Mouse (Mus musculus) embryonic facial prominence, embryonic 12.5 days (tissue): ENCODE results near the gene Edc3. TPM values are rescaled to one million over a fixed set of nuclear protein-coding genes. Genes with fewer than 3 reads are reported as not detected.
A peak's percentile ranks its signal among the peaks of the same experiment; 100 is the strongest.

Source experiments
- ATAC-seq: fragments of 200-750 bp; cut with Nextera tagmentation; 2 replicates; pipeline ENCODE4 v1.8.0; 2017; ENCODE audit not compliant: insufficient number of reproducible peaks, insufficient read depth, low FRiP score, low TSS enrichment
- H3K27ac ChIP-seq: fragments of 300-500 bp; sonication (generic); 2 replicates; pipeline ENCODE4 v1.5.1; 2016; ENCODE audit warnings: mild to moderate bottlenecking
- H3K27me3 ChIP-seq: fragments of 300-500 bp; sonication (generic); 2 replicates; pipeline ENCODE4 v1.6.1; 2016; ENCODE audit warnings: mild to moderate bottlenecking, moderate library complexity
- H3K36me3 ChIP-seq: fragments of 300-500 bp; sonication (generic); 2 replicates; pipeline ENCODE4 v1.6.1; 2016; ENCODE audit warnings: mild to moderate bottlenecking
- H3K4me1 ChIP-seq: fragments of 300-500 bp; sonication (generic); 2 replicates; pipeline ENCODE4 v1.6.1; 2016
- H3K4me2 ChIP-seq: fragments of 300-500 bp; sonication (generic); replicated peaks from 2 replicates; pipeline ENCODE4 v1.6.1; 2016; ENCODE audit warnings: mild to moderate bottlenecking, moderate library complexity
- H3K4me3 ChIP-seq: fragments of 300-500 bp; sonication (generic); 2 replicates; pipeline ENCODE4 v1.5.1; 2016; ENCODE audit warnings: mild to moderate bottlenecking
- H3K9ac ChIP-seq: fragments of 300-500 bp; sonication (generic); 2 replicates; pipeline ENCODE4 v1.6.1; 2016; ENCODE audit warnings: mild to moderate bottlenecking, moderate library complexity
- H3K9me3 ChIP-seq: fragments of 300-500 bp; sonication (generic); 2 replicates; pipeline ENCODE4 v1.6.1; 2016; ENCODE audit warnings: mild to moderate bottlenecking, moderate library complexity
- WGBS: fragments of 180-500 bp; shearing (Covaris S2); methylation state at CpG from one replicate; pipeline ENCODE4 v1.1.7; 2016; 5-methylcytosine and 5-hydroxymethylcytosine counted together
- polyA plus RNA-seq: library from polyadenylated mRNA; unstranded; fragments of >200 nt; fragmentation: Nextera tagmentation; extraction: Ambion mirVana; gene quantifications from 2 replicates; pipeline ENCODE4 v1.2.1, GENCODE M21; 2016

The Edc3 gene
- polyA plus RNA-seq, 1 experiment from 2014 or later, result 39.0 TPM

- no peak overlapping the region for H3K4me2 ChIP-seq
- no peak for ATAC-seq
- H3K27ac ChIP-seq, result no peak overlapping the region
- H3K4me3 ChIP-seq, result no peak overlapping the region
- H3K9me3 ChIP-seq, result no peaks in the 10 kb centered on the region
- 80% methylated on average over 3 of the region's 3 CpGs for WGBS
- H3K36me3 ChIP-seq, result peaks cover 72% of the 10 kb centered on the region
- no peaks in the 10 kb centered on the region for H3K27me3 ChIP-seq
- no peaks in the 10 kb centered on the region for H3K4me1 ChIP-seq
- no peak overlapping the region for H3K9ac ChIP-seq
Measured at GRCm38 (mm10) chr9:57744462-57745091, 36.2 kb downstream of the Edc3 start.

- no peaks in the 10 kb centered on the region for H3K9me3 ChIP-seq
- H3K27me3 ChIP-seq, result no peaks in the 10 kb centered on the region
- no peak overlapping the region for H3K4me2 ChIP-seq
- no peak overlapping the region for H3K4me3 ChIP-seq
- no peak for ATAC-seq
- H3K36me3 ChIP-seq, result peaks cover 74% of the 10 kb centered on the region
- H3K9ac ChIP-seq, result no peak overlapping the region
- WGBS, result 74% methylated on average over 1 of the region's 1 CpGs
- no peaks in the 10 kb centered on the region for H3K4me1 ChIP-seq
- H3K27ac ChIP-seq, result no peak overlapping the region
Measured at GRCm38 (mm10) chr9:57747067-57747466, 38.7 kb downstream of the Edc3 start.

DNA sequence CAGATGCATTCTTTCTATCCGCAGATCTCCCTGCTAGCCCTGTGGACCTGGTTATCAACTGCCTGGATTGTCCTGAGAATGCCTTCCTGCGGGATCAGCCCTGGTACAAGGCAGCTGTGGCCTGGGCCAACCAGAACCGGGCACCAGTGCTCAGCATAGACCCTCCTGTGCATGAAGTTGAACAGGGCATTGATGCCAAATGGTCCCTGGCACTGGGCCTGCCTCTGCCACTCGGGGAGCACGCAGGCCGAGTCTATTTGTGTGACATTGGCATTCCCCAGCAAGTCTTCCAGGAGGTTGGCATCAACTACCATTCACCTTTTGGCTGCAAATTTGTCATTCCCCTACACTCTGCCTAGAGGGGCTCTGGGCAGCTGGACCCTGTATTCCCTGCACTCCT is 39.8 kb downstream of the Edc3 start:
- ATAC-seq, result no peak
- Histone ChIP-seq H3K4me3 (no peak overlapping the region), H3K4me2 (no peak overlapping the region), H3K27me3 (no peaks in the 10 kb centered on the region), H3K9me3 (no peaks in the 10 kb centered on the region), H3K36me3 (peaks cover 79% of the 10 kb centered on the region), H3K4me1 (no peaks in the 10 kb centered on the region), H3K27ac (no peak overlapping the region), H3K9ac (no peak overlapping the region)
- 92% methylated on average over 6 of the region's 6 CpGs for WGBS

DNA sequence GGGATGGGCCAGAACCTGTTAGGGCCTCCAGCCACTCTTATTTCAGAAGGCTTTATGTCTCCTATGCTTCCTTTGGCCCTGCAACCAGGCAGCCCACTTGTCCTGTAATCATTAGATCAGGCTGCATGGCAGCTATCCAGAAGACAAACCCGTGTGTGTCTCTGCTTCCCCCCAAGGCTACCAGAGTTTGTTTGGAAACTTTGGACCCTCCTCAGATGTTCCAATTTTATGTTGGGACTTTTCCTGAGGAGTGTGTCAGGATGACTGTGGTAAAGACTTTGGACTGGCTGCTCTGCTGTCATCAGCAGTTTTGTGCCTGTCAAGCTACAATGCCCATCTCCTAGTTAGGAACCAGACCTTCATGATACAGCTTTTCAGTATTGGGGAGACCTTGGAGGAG is 40.5 kb downstream of the Edc3 start:
- WGBS, result 74% methylated on average over 1 of the region's 1 CpGs
- no peaks in the 10 kb centered on the region for H3K9me3 ChIP-seq
- no peak overlapping the region for H3K9ac ChIP-seq
- H3K4me3 ChIP-seq, result no peak overlapping the region
- H3K27me3 ChIP-seq, result no peaks in the 10 kb centered on the region
- H3K36me3 ChIP-seq, result peaks cover 82% of the 10 kb centered on the region
- H3K4me2 ChIP-seq, result no peak overlapping the region
- no peak overlapping the region for H3K27ac ChIP-seq
- H3K4me1 ChIP-seq, result no peaks in the 10 kb centered on the region
- ATAC-seq, result no peak

DNA sequence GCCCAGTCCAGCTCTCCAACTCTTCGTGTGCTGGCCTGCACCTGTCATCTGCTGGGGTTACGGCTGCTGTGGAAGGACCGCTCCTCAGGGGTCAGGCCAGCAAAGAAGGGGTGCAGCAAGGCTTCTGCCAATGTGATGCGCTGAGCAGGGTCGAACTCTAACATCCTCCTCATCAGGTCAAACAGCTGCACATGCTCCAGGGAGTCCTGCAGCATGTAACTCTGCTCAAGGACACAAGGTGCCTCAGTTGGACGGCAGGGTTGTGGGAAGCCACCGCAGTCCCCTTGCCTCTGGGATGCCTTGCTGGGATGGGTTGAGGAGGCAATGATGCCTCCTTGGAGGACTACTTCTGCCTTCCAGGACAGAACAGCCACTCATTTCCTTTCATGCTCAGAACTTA is 42.6 kb downstream of the Edc3 start:
- H3K27ac ChIP-seq, result no peak overlapping the region
- WGBS, result 88% methylated on average over 7 of the region's 7 CpGs
- H3K4me2 ChIP-seq, result no peak overlapping the region
- no peak overlapping the region for H3K9ac ChIP-seq
- no peaks in the 10 kb centered on the region for H3K27me3 ChIP-seq
- H3K4me3 ChIP-seq, result no peak overlapping the region
- peaks cover 98% of the 10 kb centered on the region for H3K36me3 ChIP-seq
- no peak for ATAC-seq
- H3K4me1 ChIP-seq, result no peaks in the 10 kb centered on the region
- no peaks in the 10 kb centered on the region for H3K9me3 ChIP-seq

GRCm38 (mm10) chr9:57757578-57757977 is 49.2 kb downstream of the Edc3 start:
- H3K4me2 ChIP-seq, result no peak overlapping the region
- H3K4me3 ChIP-seq, result no peak overlapping the region
- no peaks in the 10 kb centered on the region for H3K9me3 ChIP-seq
- H3K27ac ChIP-seq, result no peak overlapping the region
- H3K4me1 ChIP-seq, result peaks cover 10% of the 10 kb centered on the region
- ATAC-seq, result no peak
- H3K9ac ChIP-seq, result no peak overlapping the region
- no peaks in the 10 kb centered on the region for H3K27me3 ChIP-seq
- H3K36me3 ChIP-seq, result peaks cover 83% of the 10 kb centered on the region
- WGBS, result 83% methylated on average over 3 of the region's 3 CpGs

DNA sequence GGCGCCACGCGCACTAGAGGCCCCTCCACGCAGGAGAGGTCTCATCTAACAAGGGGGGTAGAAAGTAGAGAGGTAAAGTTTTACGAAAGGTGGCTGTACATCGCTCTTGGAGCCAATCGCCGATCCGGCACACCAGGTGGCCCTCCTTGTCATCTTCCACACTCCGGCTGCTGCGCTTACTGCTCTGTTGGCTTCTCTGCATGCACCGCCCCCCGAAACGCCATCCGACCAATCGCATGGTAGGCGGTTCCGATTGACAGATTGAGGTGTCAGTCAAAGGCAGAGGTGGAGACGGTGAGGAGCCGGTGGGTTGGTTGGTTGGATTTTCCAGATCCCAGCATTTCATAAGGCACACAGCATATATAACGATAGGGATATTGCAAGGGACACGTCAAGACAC is 50.2 kb downstream of the Edc3 start:
- H3K4me1 ChIP-seq, result peaks cover 20% of the 10 kb centered on the region
- no peak overlapping the region for H3K27ac ChIP-seq
- H3K27me3 ChIP-seq, result no peaks in the 10 kb centered on the region
- H3K4me2 ChIP-seq, result no peak overlapping the region
- WGBS, result 88% methylated on average over 22 of the region's 22 CpGs
- no peak overlapping the region for H3K9ac ChIP-seq
- ATAC-seq, result no peak
- no peaks in the 10 kb centered on the region for H3K9me3 ChIP-seq
- H3K4me3 ChIP-seq, result no peak overlapping the region
- peaks cover 73% of the 10 kb centered on the region for H3K36me3 ChIP-seq

DNA sequence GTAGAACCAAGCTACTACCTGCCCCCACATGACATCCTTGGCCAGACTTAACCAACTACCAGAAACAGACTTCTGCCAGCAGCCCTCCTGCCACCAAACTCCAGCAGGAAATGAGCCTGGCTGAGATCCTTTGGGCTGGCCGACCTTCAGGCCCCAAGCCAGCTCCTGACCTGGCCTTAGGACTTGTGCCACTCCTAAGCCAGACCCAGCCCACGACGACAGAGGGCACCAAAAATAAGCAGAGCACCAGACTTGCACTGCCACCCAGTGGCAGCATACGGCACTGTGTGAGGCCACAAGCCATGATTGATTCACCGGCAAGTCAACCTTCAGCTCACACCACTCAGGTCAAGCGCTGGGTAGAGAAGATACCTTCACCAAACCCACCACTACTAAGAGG is 50.9 kb downstream of the Edc3 start:
- no peak overlapping the region for H3K4me3 ChIP-seq

DNA sequence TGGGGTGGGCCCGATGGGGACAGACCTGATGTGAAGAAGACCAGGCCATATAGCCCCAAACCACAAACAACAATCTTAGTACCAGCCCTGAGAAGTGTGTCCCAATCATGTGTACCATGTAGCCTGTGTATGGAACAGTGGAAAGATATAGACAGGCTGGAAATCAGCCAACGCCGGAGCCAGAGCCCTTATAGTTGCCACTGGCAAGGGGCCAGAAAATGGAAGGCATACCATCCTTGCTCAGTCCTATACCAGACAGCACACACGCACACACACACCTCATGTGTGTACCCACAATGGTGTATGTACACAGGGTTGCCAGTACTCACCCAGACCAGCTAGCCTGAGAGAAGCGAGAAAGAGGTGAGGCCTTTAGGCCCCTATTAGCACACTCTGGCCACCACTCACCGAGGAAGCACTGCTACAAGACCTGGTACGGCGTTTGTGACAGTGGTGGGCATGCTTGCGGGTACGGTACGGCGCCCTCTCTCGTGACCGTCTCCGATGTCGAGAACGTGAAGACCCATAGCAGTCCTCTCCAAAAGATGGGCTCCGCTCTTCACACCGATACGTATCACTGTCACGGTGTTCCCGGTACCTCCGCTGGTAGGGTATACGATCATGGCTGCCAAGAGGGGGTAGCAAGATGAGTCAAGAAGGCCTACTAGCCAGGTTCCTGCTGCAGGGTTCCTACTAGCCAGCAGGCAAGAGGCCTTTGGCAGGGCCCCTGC is 52.2 kb downstream of the Edc3 start:
- H3K36me3 ChIP-seq, result peaks cover 53% of the 10 kb centered on the region
- no peak for ATAC-seq

More for the DNA sequence above, 50.9 kb downstream of the Edc3 start:
- no peak overlapping the region for H3K9ac ChIP-seq
- no peaks in the 10 kb centered on the region for H3K27me3 ChIP-seq
- peaks cover 66% of the 10 kb centered on the region for H3K36me3 ChIP-seq
- no peak overlapping the region for H3K27ac ChIP-seq
- ATAC-seq, result no peak
- no peak overlapping the region for H3K4me2 ChIP-seq
- peaks cover 26% of the 10 kb centered on the region for H3K4me1 ChIP-seq
- no peaks in the 10 kb centered on the region for H3K9me3 ChIP-seq
- WGBS, result 26% methylated on average over 6 of the region's 6 CpGs

DNA sequence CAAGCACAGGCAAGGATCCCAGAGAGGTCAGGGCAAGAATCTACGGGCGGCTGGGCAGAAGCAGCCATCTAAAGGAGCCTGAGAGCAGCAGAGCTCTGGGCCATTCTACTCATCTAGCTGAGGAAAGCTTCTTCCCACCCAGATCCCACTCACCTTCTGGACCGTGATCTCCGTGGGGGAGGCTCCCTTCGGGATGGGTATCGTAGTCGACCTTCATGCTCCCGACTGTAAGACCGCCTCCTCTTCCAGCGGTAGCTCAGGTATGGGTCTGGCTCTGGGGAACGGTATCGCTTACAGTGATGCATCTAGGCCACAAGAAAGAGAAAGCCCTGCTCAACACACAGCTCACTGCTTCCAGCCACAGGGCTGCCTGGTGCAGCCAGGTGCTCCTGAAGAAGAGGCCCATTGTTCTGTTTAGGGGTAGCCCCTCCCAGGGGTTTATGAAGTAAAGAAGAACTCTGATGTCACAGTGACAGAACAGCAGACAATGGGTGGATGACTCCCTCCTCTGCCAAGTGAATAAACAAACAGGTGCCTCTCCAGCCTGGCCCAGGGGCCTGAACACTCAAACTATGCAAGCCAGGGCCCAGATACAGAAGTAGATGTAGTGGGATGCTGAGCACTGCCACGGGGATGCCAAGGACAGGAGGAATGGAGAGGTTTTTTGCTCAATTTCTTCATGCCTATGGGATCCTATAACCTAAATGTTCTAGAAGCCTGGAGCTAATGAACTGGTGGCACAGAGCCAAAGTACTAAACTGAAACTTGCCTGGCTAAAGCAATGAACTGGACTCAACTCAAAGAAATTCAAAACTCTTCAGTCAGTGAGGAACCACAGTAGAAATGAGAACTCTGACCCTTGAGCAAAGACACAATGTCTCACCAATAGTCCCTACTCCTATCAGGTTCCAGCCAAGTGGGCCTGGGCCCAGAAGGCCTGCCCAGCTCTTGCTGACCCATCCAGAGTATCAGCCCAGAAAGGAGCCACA is 53.5 kb downstream of the Edc3 start:
- Histone ChIP-seq H3K4me2 (peak overlapping the region; percentile 99; the same call in 1 of the 2 replicates), H3K9me3 (no peaks in the 10 kb centered on the region), H3K9ac (no peak overlapping the region), H3K36me3 (peaks cover 47% of the 10 kb centered on the region), H3K4me1 (peaks cover 33% of the 10 kb centered on the region), H3K27me3 (no peaks in the 10 kb centered on the region), H3K4me3 (no peak overlapping the region), H3K27ac (0 out of 2 replicates have a peak overlapping the region, but pooled peaks have one; percentile 12)
- 89% methylated on average over 13 of the region's 13 CpGs for WGBS
- no peak for ATAC-seq

More for the DNA sequence above, 52.2 kb downstream of the Edc3 start:
- no peaks in the 10 kb centered on the region for H3K27me3 ChIP-seq
- peaks cover 26% of the 10 kb centered on the region for H3K4me1 ChIP-seq
- no peaks in the 10 kb centered on the region for H3K9me3 ChIP-seq
- no peak overlapping the region for H3K9ac ChIP-seq
- no peak overlapping the region for H3K4me3 ChIP-seq
- H3K4me2 ChIP-seq, result no peak overlapping the region
- H3K27ac ChIP-seq, result no peak overlapping the region
- 93% methylated on average over 24 of the region's 24 CpGs for WGBS

- peaks cover 41% of the 10 kb centered on the region for H3K36me3 ChIP-seq
- ATAC-seq, result no peak
- H3K4me3 ChIP-seq, result no peak overlapping the region
- H3K9ac ChIP-seq, result no peak overlapping the region
- no peaks in the 10 kb centered on the region for H3K9me3 ChIP-seq
- H3K4me1 ChIP-seq, result peaks cover 33% of the 10 kb centered on the region
- no peaks in the 10 kb centered on the region for H3K27me3 ChIP-seq
- 64% methylated on average over 6 of the region's 6 CpGs for WGBS
- H3K4me2 ChIP-seq, result peak overlapping the region; percentile 99; the same call in 1 of the 2 replicates
- 0 out of 2 replicates have a peak overlapping the region, but pooled peaks have one; percentile 12 for H3K27ac ChIP-seq
Measured at GRCm38 (mm10) chr9:57762563-57762991, 54.2 kb downstream of the Edc3 start.
